Mouse (Mus musculus): Measurements from ENCODE around the gene Dgcr6. TPM values are rescaled to one million over a fixed set of nuclear protein-coding genes. Genes with fewer than 3 reads are reported as not detected.

The Dgcr6 gene
- polyA plus RNA-seq, 1 experiment from 2014 or later: 157 TPM

Other genes starting within 250 kb of the Dgcr6 start
- 3.8 and 4.2 TPM in 2 replicates for gene B830017H08Rik, start 219.7 kb upstream of the Dgcr6 start, polyA plus RNA-seq (2015; fragmentation: Nextera tagmentation; extraction: Ambion mirVana)
- gene Car15, start 214.5 kb upstream of the Dgcr6 start, polyA plus RNA-seq (2015; fragmentation: Nextera tagmentation; extraction: Ambion mirVana): 3.3 and 4.4 TPM in 2 replicates
- 0.48 and 0.49 TPM in 2 replicates for gene Gm20518, start 161.2 kb upstream of the Dgcr6 start, polyA plus RNA-seq (2015; fragmentation: Nextera tagmentation; extraction: Ambion mirVana)
- gene Tssk1, start 158.6 kb upstream of the Dgcr6 start, polyA plus RNA-seq (2015; fragmentation: Nextera tagmentation; extraction: Ambion mirVana): 0.09 TPM in 1 of 2 replicates, not detected in the other
- 108 and 113 TPM in 2 replicates for gene Dgcr2, start 154.3 kb upstream of the Dgcr6 start, polyA plus RNA-seq (2015; fragmentation: Nextera tagmentation; extraction: Ambion mirVana)
- gene Tssk2, start 154.2 kb upstream of the Dgcr6 start, polyA plus RNA-seq (2015; fragmentation: Nextera tagmentation; extraction: Ambion mirVana): not detected in 2 replicates
- 47.6 and 48.6 TPM in 2 replicates for gene Ess2, start 141.5 kb upstream of the Dgcr6 start, polyA plus RNA-seq (2015; fragmentation: Nextera tagmentation; extraction: Ambion mirVana)
- gene Gsc2, start 137.8 kb upstream of the Dgcr6 start, polyA plus RNA-seq (2015; fragmentation: Nextera tagmentation; extraction: Ambion mirVana): 0.46 and 1.4 TPM in 2 replicates
- 163 and 179 TPM in 2 replicates for gene Slc25a1, start 124.6 kb upstream of the Dgcr6 start, polyA plus RNA-seq (2015; fragmentation: Nextera tagmentation; extraction: Ambion mirVana)
- gene Vpreb2, start 72.4 kb upstream of the Dgcr6 start, polyA plus RNA-seq (2015; fragmentation: Nextera tagmentation; extraction: Ambion mirVana): not detected in 2 replicates
- gene Prodh, start 37.3 kb downstream of the Dgcr6 start, polyA plus RNA-seq (2015; fragmentation: Nextera tagmentation; extraction: Ambion mirVana): 3.6 and 4.1 TPM in 2 replicates
- gene Rtn4r, start 74.8 kb downstream of the Dgcr6 start, polyA plus RNA-seq (2015; fragmentation: Nextera tagmentation; extraction: Ambion mirVana): 26.6 and 29.7 TPM in 2 replicates
- gene Ccdc188, start 165.0 kb downstream of the Dgcr6 start, polyA plus RNA-seq (2015; fragmentation: Nextera tagmentation; extraction: Ambion mirVana): 0.14 TPM in 1 of 2 replicates, not detected in the other
- 13.8 and 17.9 TPM in 2 replicates for gene Zdhhc8, start 182.3 kb downstream of the Dgcr6 start, polyA plus RNA-seq (2015; fragmentation: Nextera tagmentation; extraction: Ambion mirVana)
- gene Trmt2a, start 195.8 kb downstream of the Dgcr6 start, polyA plus RNA-seq (2015; fragmentation: Nextera tagmentation; extraction: Ambion mirVana): 105 and 106 TPM in 2 replicates
- gene Ranbp1, start 195.9 kb downstream of the Dgcr6 start, polyA plus RNA-seq (2015; fragmentation: Nextera tagmentation; extraction: Ambion mirVana): 359 and 384 TPM in 2 replicates
- gene Gm49776, start 205.5 kb downstream of the Dgcr6 start, polyA plus RNA-seq (2015; fragmentation: Nextera tagmentation; extraction: Ambion mirVana): not detected in 2 replicates
- 31.1 and 32.7 TPM in 2 replicates for gene Dgcr8, start 236.4 kb downstream of the Dgcr6 start, polyA plus RNA-seq (2015; fragmentation: Nextera tagmentation; extraction: Ambion mirVana)

Measured in midbrain, embryonic 16.5 days (tissue).